Mouse (Mus musculus): ENCODE data around the gene Gtf3c6. TPM values are rescaled to one million over a fixed set of nuclear protein-coding genes. Genes with fewer than 3 reads are reported as not detected.

Gtf3c6 gene
- total RNA-seq, 2 experiments from 2014 or later, result 19.5 to 27.2 TPM

GRCm38 (mm10) chr10:40262200-40262599, 4.3 kb upstream of the Gtf3c6 start:
- no peak for DNase-seq (ENCODE audit: low spot score in 2 of 2)
- intact Hi-C loops (cut with DNase I), result no loop called here

- intact Hi-C loops (cut with DNase I), result no loop called here
- no peak for DNase-seq (ENCODE audit: low spot score in 2 of 2)
Measured at GRCm38 (mm10) chr10:40260305-40260704, 2.4 kb upstream of the Gtf3c6 start.

DNA sequence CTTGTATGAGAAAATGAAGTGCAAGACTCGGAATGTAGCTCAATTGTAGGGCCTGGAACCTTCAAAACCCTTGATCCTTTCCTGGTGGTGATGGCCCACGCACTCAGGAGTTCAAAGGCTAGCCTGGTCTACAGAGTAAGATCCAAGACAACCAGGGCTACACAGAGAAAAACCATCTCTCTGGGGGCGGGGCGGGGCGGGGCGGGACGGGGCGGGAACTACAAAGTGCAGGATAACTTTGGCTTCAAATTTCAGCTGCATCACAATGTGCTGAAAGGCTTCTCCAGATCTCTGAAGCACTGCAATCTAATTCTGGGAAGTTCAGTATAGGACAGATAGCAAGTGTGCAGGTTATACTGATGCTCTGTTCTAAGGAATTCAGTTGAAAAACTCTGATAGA, 1.6 kb upstream of the Gtf3c6 start:
- DNase-seq (ENCODE audit: low spot score in 2 of 2), result no peak
- intact Hi-C loops (cut with DNase I), result loop anchor here (1.0 to 5.0 kb wide), 3 partner anchors 43 to 265 kb away; partner anchors contain the start of gene Amd1

DNA sequence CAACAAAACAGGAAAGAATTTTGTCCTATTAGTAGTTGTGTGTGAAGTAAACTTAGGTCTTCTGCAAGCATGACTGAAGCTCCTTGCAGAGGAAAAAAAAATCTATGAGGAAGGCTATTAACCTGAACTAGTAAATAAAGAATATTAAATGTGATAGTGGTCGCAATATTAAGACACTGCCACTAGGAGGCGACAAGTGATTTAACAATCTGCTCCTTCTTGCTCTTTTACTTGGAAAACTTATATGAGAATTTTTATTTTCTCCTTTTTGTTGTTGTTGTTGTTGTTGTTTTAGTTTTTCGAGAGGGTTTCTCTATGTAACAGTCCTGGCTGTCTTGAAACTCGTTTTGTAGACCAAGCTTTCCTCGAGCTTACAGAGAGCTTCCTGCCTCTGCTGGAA, 1.1 kb upstream of the Gtf3c6 start:
- intact Hi-C loops (cut with DNase I), result loop anchor here (1.0 to 5.0 kb wide), 3 partner anchors 43 to 266 kb away; partner anchors contain the start of gene Amd1
- peak in 1 of 2 experiments; percentile 13 for DNase-seq (ENCODE audit: low spot score in 2 of 2)

GRCm38 (mm10) chr10:40258401-40258966, 576 bp upstream of the Gtf3c6 start:
- DNase-seq (ENCODE audit: low spot score in 2 of 2), result peak; percentile 23 to 37
- intact Hi-C loops (cut with DNase I), result loop anchor here (2.0 to 5.0 kb wide), 2 partner anchors 44 to 266 kb away; partner anchors contain the start of gene Amd1

DNA sequence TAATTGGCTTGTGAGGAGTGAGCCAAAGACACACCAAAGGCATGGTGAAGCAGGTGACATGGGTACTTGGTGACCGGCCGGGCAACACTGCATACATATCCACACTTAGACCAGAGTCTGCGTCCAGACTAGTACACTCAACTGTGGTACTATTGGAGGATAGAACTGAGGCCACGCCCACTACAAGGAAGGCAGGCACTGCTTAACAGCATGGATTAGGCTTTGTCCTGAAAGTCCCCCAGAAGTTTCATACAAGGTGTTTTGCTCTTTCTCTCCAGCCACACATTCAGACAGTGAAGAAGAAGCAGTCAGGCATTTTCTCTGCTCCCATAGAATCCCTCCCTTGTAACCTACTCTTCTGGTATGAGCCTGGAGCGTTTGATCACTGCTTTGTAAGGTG, 1.2 kb downstream of the Gtf3c6 start:
- peak in 1 of 2 experiments; percentile 22 for DNase-seq (ENCODE audit: low spot score in 2 of 2)
- intact Hi-C loops (cut with DNase I), result loop anchor here (5.0 kb wide), 1 partner anchor 46 kb away; the partner anchor contains the start of gene Amd1

DNA sequence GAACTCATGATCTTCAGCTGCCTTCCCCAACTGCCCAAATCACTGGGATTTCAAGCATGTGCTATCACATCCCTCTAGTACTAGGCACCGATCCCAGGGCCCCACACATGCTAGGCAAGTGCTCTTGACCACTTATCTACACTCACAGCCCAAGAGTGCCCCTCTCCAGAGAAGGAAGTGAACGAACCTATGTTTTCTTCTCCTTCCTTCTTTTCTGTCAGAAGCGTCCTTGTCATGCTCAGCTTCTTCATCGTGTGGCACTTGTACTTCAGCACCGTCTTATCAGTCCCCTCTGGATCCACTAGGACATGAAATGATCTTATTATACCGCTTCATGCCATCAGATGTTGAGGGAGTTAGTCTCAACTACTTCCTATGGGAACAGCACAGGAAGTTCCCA, 6.9 kb downstream of the Gtf3c6 start:
- DNase-seq (ENCODE audit: low spot score in 2 of 2), result no peak
- intact Hi-C loops (cut with DNase I), result no loop called here

DNA sequence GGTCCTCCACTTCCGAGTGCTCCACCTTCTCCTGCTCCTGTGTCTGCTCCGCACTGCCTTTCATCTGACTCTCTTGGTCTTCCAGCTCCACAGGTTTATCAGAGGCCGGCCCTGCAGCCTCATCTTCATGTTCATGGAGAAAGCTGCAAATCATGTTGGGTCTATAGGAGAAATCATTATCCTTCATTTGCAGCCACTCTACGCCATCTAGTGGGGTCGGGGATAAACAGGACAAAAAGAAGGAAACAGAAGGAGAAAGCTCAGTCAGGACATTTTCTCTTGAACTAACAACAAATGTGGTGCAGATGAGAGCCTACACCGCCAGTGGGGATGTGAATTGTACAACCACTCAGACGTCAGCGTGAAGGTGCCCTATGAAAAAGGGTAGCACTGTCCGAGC, 8.3 kb downstream of the Gtf3c6 start:
- DNase-seq (ENCODE audit: low spot score in 2 of 2), result peak in 1 of 2 experiments; percentile 6
- intact Hi-C loops (cut with DNase I), result no loop called here

GRCm38 (mm10) chr10:40247166-40247716, 10.7 kb downstream of the Gtf3c6 start:
- intact Hi-C loops (cut with DNase I), result no loop called here
- no peak for DNase-seq (ENCODE audit: low spot score in 2 of 2)

DNA sequence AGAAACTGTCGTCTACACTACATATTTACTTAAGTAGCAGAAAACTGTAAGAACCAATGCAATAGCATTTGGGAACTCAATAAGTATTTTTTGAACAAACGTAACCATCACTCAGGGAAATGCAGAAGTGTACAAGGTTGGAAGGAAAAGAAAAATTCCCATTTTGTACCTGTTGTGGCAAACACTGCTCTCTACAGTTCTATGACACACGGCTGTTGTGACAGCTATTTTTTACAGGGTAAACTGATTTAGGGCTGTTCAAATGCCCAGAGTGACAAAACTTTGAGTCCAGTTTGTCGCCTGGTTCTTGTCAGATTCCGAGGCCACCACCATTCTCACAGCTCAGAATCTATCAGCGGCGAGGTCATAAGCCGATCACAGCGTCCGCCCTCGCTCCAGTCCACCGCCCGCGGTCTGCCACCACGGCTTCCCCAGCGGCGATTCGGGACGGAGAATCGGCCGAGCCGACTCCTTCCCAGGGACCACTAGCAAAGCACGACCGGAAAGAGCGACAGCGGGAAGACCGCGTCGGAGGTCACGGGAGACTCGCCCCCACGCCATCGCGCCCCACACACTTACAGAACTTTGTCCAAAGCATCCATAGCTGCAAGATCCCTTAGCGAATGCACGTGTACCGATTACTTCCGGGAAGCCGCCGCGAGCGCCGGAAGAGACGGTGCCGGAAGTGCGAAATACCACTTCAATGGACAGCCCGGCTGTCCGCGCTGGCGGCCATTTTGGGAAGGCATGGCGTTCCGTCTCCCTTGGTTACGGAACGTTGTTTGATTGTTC, 11.3 kb downstream of the Gtf3c6 start, which contains the start of gene Rpf2:
TSS of gene Rpf2 (minus strand) at position 663 of the 792 bp plus-strand sequence.
- DNase-seq (ENCODE audit: low spot score in 2 of 2), result peak; percentile 81 to 85
- intact Hi-C loops (cut with DNase I), result no loop called here

GRCm38 (mm10) chr10:40237826-40238225, 20.1 kb downstream of the Gtf3c6 start:
- no peak for DNase-seq (ENCODE audit: low spot score in 2 of 2)
- intact Hi-C loops (cut with DNase I), result no loop called here

- no peak for DNase-seq (ENCODE audit: low spot score in 2 of 2)
- intact Hi-C loops (cut with DNase I), result no loop called here
Measured at GRCm38 (mm10) chr10:40233241-40233640, 24.7 kb downstream of the Gtf3c6 start.

DNA sequence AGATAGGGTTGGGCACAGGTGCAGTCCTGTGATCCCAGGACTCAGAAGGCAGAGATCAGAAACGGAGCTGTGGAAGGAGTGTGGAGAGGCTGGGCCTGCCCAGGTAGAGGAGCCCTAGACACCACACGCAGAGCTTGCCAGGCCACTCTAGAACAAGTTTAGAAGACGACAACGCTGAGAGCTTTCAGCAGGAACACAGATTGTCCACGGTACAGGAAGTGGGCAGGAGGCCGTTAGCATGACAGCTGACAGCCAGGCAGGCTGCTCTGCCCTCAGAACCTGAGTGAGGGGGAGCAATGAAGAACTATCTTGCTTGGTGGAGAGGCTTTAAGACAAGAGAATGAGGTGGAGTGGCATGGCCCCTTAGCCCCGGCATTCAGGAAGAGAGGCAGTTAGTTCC, 25.5 kb downstream of the Gtf3c6 start:
- no peak for DNase-seq (ENCODE audit: low spot score in 2 of 2)
- intact Hi-C loops (cut with DNase I), result no loop called here

DNA sequence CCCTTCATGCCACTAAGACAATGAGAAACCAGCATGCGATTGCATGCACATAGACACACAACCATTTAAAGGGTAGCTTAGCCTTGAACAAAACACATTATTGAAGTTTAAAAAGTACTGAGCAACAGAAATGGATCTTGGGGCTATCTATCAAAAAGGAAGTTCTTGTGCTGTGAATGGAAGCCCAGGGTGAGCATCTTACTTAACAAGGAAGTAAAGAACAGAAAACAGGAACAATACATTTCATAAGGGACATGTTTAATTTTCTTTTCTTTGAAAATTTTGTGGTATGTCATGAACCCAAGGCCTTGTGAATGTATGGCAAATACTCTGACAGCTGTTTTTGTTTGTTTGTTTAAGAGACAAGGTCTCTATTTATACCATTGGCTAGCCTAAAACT, 28.2 kb downstream of the Gtf3c6 start:
- intact Hi-C loops (cut with DNase I), result no loop called here
- no peak for DNase-seq (ENCODE audit: low spot score in 2 of 2)

- no peak for DNase-seq (ENCODE audit: low spot score in 2 of 2)
- intact Hi-C loops (cut with DNase I), result no loop called here
Measured at GRCm38 (mm10) chr10:40227660-40228303, 30.1 kb downstream of the Gtf3c6 start.

- DNase-seq (ENCODE audit: low spot score in 2 of 2), result no peak
- intact Hi-C loops (cut with DNase I), result no loop called here
Measured at GRCm38 (mm10) chr10:40218874-40219273, 39.0 kb downstream of the Gtf3c6 start.

- DNase-seq (ENCODE audit: low spot score in 2 of 2), result peak; percentile 82 to 87
- intact Hi-C loops (cut with DNase I), result loop anchor here (1.0 kb wide), 2 partner anchors 159 to 254 kb away; no protein-coding TSS in a partner anchor
Measured at GRCm38 (mm10) chr10:40212443-40213169, 45.3 kb downstream of the Gtf3c6 start.
